ENCODE assay signal across 14 mouse cellular contexts in genomic region chr6:72297825-72298224, GRCm38 (mm10). TPM values are rescaled to one million over a fixed set of nuclear protein-coding genes. Genes with fewer than 3 reads are reported as not detected.
"Had no signal": no experiment of that assay in that cellular context is flagged by ENCODE, and none has a peak within 500 bp of the region (broad histone marks: within the 10 kb centered on the region; RNA-seq: fewer than 3 reads in every experiment).

No protein-coding gene starts in this region.

- DNase-seq: kidney, postnatal 10 days; kidney, postnatal 4 days; lung, adult 2 months; lung, postnatal 14 days; right cerebral cortex, postnatal 4 days; spleen, adult 18-20 months; thymus, adult 2 months; thymus, postnatal 25 days had no signal

RNA-seq across cellular contexts. Expression of gene Sftpb, which starts 6.6 kb away (rescaled TPM):
- total RNA-seq: layer of hippocampus, adult 2 months; layer of hippocampus, postnatal 10 days; left cerebral cortex, adult 2 months; left cerebral cortex, postnatal 14 days; megakaryocyte progenitor cell, adult 5-6 weeks; neutrophil, adult 5-6 weeks had no signal
